Mouse (Mus musculus): ENCODE data around the gene Hsdl2.
"Not testable (repeated sequence)": the region's sequence is repeated elsewhere in the genome, so short reads cannot be mapped to it uniquely, and the experiment has no call there.

Gene Hsdl2

DNA sequence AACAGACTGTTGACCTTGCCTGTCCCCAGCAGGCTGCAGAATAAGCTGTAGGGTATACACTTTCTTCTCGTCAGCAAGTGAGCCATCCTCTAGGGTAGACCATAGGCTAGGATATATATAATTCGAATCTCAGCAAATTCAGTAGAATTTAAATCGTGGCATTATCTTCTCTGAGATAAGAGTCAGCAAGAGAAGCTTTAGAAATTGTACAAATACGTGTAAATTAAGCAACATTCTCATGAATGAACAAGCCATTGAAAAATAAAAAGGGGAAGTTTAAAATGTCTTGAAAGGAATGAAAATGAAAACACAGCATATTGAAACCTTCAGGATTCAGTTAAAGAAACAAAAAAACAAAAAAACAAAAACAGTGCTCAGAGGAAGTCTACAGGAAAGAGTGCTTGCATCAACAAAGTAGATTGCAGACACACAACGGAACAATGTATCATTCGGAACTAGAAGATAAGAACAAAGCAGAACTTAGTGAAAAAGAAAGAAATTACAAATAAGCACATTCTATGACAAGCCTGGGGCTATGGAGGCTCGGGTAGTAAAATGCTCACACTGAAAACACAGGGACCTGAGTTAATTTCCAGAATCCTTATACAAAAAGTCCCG, 15.7 kb upstream of the Hsdl2 start:
- DNase-seq: no peak

DNA sequence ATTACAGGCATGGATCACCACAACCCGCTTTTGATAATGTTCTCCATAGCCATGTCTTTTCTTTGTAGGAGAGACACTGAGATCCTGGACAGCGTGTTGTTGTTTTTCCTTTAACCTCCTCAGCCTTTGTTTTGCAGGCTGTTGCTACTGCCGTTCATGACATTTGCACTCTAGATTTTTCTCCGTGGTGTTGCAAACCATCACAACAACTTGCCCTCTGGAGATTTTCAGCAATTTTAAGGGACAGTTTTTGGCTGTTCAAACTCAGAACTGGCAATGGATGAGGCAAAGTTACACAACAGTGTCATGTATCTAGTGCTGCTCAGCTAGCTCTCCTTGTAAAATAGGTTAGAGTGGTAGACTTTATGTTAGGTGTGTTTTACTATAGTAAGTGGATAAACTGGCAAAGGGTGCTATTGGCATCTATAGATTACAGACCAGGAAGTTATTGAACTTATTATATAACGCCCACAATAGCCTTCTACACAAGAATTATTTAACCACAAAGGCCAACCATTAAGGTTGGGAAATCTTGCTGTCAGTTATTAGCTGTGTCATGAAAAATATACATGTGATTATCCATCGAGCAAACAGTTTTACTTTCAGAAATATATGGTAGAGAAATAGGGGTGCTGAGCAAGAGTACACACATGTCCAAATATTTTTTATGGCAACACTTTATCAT, 13.6 kb upstream of the Hsdl2 start:
- no peak for DNase-seq

DNA sequence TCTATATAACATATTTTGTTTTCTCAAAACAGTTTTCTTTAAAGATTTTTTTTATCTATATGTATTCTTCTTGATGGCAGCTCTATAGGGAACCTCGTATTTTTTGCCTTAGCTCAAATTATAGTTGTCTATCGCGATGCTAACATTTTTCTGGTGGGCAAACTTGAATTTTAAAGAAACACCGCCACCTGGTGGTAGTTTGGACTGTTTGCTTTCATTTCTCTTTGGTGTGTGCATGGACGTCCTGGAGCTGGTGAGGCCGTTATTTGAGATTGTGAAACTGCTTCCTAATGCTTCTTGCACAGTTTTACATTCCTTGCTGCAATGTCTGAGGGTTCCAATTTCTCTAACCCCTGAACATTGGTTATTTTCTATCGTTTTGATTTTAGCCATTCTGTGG, 11.8 kb upstream of the Hsdl2 start:
- DNase-seq: peak; percentile 65 to 74

DNA sequence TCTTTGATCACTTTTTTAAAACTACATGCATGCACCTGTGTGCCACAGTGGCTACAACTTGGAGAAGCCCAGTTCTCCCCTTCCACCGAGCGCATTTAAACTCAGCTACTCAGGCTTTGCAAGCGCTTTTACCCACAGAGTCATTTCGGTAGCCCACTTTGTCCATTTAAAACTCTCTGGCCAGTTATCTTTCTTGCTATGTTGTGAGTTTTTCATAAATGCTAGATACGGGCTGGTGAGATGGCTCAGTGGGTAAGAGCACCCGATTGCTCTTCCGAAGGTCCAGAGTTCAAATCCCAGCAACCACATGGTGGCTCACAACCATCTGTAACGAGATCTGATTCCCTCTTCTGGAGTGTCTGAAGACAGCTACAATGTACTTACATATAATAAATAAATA, 10.8 kb upstream of the Hsdl2 start:
- not testable (repeated sequence) for DNase-seq

DNA sequence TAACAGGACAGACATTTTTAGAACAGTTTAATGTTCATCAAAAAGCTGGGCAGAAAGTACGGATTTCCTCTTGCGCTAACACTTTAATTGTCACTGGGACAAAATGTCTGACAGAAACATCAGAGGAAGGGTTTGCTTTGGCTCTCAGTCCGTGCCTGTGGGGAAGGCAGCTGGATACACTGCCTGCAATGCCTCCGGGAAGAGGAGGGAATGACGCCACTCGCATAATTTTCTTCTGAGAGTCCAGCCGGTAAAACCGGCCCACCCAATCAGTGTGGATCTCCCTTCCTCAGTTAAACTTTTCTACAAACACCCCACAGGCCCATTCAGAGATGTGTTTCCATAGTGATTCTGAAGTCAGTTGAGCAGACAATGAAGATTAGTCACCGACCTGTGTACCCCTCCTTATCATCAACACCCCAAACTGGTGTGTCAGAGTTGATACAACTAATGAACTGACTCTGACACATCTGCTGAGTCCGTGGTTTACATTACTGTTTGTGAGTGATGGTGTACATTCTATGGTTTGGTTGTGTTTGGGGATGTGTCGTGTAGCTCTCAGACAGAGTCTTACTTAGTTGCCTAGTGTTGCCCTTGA, 8.7 kb upstream of the Hsdl2 start:
- no peak for DNase-seq

DNA sequence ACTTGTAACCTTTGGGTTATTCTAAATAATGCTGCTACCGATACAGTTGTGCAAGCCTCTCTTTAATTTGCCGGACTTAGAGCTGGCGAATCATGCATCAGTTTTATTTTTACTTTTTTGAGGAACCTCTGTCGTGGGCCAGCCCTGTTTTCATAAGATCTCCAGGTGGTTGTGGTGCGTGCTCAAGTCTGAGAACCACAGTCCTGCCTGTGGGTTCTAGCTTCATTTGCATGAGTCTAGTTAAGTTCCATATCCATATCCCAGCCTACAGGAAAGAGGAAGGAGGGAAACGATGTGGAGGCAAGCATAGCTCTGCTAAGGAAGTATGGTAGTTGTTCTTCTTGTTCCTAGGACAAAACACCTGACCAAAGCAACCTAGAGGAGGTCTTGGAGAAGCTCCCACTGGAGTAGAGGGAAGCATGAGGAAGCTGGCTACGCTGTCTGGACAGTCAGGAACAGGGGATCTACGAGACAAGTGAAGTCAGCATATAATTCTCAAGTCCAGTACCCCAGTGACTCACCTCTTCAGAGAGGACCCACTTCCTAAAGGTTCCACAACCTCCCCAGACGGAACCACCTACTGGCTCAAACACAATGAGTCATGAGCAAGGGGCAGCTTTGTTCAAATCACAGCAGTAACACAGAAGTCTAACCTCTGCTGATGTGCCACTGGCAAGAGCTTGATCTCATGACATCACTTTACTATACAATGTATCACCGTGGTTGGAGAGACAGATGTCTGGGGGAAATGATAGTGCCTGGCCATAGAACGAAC, 6.0 kb upstream of the Hsdl2 start:
- no peak for DNase-seq

DNA sequence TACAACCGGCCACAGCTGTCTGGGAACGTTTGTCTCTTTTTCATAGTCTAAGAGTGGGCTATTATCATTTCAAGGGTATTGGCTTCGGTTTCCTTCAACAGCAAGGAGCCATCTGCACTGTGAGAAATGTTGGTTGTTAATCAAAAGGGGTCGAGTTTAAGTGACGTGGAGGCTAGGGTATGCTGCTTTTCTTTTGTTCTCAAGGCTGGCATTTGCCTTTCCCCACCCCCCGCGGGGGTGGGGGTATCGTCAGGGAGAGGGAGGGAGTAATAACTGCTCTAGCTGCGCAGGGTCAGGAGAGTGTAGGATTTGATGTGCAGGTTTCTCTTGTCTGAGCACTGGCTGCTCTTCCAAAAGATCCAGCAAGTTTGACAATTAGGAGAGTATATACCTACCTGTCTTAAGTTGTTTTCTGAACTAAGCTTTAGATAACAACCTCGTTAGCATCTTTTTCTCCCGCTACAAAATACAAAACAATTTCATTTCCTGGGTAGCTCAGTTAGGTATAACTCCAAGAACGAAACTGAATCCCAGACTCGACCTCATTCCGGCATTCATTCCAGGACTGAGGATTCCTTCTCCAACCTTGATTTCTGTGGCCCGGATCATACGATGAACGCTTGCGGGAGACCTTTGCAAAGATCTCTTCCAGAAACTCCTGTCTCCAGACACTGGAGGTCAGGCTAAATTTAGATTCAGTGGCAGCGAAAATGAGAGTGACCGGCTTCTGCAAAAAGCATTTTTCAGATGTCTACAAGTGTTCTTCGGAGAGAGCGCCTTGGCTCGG, 675 bp upstream of the Hsdl2 start:
- DNase-seq: no peak

DNA sequence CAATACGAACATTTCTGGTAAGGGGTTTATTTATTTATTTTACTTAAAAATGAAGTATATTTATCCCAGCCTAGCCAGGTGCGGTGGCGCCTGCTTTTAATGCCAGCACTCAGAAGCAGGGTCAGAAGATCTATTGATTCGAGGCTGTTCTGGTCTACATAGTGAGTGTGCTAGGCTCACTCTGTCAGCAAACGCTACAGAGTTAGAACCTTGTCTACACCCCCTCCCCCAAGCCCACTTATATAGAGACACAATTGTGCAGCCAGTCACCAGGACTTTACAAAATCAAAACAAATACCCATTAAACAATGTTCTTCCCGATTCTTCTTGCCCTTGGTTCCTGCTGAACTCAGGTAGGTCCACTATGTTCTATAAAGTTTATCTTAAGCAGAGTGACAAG, 823 bp downstream of the Hsdl2 start:
- DNase-seq: no peak

DNA sequence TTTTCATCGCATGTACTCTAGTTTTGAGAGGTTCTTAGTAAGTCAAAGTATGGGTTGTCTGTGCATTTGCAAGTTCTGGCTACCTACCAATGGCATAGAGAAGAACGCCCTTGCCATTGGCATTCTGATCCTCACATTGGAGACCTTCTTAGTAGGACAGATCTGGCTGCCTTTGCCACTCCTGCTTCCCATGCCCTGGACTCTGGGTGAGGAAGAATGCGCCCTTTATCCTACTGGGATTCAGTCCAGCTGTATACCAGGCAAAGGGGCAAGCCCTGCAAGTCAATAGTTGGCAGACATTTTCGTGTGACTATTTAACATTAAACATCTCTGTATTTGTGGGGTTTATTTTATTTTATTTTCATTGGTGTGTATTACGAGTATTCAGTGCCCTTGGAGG, 3.7 kb downstream of the Hsdl2 start:
- DNase-seq: peak; percentile 82 to 86

DNA sequence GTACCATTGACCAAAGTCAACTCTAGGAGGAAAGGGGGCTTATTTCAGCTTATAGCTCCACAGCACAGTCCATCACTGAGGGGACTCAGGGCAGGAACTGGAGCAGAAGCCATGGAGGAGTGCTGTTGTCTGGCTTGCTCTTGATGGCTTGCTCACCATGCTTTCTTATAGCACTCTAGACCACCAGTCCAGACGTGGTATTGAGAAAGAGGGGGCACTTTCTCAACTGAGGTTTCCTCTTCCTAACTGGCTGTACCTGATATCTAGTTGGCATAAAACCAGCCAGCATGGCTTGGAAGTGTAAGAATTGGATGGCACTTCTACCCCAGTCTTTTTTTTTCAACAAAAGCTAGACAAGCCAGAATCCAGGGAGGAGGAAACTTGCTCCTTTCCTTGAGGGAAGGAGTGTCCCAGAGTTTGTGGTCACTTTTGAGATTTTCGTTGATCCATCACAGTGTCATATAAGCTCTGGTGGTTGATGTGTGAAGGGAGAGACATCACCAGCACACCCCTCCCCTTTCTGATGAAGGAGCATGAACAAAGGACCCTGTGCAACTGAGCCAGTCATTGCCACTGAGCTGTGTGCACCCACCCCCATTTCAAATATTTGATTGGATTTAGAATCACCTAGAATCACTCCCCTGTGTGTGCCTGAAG, 6.0 kb downstream of the Hsdl2 start:
- DNase-seq: no peak

DNA sequence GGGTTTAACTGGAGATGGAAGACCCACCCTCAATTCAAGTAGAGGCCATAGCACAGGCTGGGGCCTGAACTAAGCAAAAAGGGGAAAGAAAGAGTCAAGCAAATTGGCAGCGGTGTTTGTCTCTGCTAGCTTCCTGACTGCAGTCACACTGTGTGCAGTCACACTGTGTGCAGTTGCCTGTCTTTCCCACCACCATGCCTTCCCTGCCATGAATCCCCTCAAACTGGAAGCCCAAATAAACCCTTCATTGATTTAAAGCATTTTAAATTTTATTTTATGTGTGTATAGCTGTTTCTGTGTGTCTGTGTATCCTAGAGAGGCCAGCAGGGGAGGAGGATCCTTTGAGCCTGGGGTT, 6.5 kb downstream of the Hsdl2 start:
- DNase-seq: no peak

DNA sequence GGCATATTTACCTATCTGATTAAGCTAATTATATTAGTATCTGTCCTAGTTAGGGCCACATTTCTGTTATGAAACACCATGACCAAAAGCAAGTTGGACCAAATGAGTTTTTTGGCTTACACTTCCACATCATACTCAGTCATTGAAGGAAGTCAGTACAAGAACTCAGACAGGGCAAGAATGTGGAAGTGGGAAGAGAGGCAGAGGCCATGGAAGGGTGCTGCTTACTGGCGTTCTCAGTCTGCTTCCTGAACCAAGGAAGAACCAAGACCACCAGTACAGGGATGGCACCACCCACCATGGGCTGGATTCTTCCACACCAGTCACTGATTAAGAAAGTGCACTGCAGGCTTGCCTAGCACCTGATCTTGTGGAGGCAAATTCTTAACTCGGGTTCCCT, 13.3 kb downstream of the Hsdl2 start:
- DNase-seq: no peak

DNA sequence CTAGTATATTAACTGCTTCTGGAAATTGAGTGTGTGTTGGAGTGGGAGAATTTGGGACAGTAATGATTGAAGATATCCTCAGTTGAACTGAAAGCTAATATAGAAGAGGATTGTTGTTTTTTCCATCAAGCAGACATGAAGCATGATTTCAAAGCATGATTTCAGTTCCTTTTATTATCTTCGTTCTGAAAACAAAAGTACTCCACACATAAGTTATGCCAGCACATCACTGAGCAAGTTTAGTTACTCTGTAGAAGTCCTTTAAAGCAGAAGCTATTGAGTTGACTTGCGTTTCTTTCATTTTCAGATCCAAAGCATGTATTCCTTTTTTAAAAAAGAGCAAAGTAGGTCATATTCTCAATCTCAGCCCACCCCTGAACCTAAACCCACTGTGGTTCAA, 15.2 kb downstream of the Hsdl2 start:
- no peak for DNase-seq

DNA sequence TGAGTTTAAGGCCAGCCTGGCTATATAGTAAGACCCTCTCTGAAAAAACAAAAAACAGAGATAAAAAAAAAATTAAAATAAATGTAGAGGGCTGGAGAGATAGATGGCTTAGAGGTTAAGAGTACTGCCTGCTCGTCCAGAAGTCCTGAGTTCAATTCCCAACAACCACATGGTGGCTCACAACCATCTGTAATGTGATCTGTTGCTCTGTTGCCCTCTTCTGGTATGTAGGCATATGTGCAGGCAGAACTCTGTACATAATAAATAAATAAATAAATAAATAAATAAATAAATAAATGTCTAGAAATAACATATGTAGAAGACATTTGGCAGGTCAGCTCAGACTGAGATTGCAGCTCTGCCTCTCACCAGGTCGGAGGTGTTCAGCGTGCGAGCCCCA, 21.3 kb downstream of the Hsdl2 start:
- DNase-seq: no peak

DNA sequence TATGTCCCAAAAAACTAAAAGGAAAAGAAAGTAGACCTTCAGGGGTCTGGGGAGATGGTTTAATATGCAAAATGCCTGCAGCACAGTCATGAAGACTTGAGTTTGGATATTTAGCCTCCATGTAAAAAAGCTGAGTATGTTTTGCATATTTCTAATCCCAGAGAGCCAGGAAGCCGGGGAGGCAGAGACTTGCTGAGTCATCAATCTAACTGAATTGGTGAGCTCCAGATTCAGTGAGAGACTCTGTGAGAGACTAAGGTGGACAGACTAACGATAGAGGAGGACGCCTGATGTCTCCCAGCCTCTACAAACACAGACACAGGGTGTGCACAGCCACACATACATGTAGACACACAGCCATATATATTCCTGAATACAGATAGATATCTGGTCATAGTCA, 23.5 kb downstream of the Hsdl2 start:
- DNase-seq: no peak

DNA sequence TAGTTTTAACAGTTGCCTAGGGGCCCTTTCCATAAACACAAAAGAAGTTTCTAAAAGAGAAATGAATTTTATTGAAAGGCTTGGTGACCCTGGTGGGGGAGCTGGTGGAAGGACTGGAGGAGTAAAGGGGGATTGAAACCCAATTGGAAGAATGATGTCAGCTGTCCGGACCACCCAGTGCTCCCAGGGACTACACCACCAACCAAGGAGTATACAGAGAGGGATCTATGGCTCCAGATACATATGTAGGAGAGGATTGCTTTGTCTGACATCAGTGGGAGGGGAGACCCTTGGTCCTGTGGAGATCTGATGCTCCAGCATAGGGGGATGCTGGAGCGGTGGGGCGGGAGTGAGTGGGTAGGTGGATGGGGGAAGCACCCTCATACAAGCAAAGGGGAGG, 24.1 kb downstream of the Hsdl2 start:
- DNase-seq: no peak

DNA sequence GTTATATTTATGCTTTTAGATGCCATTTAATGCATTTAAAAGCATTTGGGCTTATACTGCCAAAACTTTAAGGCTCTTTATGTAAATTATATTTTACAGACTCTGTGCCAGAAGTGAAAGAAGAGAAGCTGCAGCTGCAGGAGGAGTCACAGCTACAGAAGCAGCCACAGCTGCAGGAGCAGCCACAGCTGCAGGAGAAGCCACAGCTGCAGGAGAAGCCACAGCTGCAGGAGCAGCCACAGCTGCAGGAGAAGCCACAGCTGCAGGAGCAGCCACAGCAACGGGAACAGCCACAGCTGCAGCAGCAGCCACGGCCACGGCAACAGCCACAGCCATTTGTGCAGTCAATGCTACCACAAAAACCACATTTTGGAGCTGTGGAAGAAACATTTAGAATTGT, 29.0 kb downstream of the Hsdl2 start:
- DNase-seq: no peak

DNA sequence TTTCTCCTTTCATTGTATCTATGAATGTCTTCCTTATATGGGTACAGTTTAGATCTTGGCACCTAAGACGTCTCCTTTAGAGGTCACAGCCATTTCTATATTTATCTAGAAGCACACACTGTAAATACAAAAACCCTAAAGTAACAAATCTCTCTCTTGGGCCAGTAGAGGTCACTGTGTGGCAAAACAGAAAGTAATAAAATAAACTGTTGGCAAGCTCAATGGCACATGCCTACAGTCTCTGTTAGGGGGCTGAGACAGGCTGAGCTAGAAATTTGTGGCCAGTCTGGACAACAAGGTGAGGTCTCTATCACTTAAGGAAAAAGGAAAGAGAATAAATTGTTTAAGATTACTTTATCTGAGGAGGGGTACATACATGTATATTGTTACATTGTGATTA, 33.6 kb downstream of the Hsdl2 start:
- peak; percentile 23 to 46 for DNase-seq

DNA sequence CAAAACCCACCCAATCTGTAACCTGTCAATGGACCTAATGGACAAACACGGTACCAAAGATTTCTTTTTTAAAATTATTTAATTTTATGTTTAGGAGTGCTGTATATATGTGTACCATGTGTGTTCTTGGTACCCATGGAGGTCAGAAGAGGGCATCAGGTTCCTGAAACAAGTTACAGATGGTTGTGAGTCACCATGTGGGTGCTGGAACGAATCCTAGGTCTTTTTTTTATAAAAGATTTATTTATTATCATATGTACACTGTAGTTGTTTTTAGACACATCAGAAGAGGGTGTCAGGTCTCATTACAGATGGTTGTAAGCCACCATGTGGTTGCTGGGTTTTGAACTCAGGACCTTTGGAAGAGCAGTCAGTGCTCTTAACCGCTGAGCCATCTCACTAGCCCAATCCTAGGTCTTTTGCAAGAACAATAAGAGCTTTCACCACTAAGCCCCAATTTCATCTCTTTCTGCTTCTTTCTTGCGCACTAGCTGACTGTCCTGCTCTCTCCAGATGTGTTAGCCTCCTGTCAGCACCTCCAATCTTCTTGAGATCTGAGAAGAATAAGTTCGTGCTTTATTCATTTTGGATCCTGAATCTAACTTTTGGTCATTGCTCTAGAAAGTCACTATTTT, 38.4 kb downstream of the Hsdl2 start:
- DNase-seq: no peak

DNA sequence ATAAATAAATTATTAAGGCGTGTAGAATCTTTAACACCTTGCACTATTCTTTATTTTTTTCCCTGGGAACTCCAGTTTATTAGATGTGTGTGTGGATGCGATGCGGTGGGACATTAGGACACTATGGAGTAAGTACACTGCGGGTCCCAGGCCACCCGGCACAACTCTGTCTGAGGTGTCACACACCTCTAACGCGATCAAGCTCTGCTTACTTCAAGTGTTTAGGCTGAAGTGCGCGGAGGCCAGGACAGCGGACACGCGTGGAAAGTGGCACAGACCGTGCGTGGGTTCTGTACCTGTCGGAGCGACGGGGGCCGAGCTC, 44.3 kb downstream of the Hsdl2 start:
- no peak for DNase-seq

DNA sequence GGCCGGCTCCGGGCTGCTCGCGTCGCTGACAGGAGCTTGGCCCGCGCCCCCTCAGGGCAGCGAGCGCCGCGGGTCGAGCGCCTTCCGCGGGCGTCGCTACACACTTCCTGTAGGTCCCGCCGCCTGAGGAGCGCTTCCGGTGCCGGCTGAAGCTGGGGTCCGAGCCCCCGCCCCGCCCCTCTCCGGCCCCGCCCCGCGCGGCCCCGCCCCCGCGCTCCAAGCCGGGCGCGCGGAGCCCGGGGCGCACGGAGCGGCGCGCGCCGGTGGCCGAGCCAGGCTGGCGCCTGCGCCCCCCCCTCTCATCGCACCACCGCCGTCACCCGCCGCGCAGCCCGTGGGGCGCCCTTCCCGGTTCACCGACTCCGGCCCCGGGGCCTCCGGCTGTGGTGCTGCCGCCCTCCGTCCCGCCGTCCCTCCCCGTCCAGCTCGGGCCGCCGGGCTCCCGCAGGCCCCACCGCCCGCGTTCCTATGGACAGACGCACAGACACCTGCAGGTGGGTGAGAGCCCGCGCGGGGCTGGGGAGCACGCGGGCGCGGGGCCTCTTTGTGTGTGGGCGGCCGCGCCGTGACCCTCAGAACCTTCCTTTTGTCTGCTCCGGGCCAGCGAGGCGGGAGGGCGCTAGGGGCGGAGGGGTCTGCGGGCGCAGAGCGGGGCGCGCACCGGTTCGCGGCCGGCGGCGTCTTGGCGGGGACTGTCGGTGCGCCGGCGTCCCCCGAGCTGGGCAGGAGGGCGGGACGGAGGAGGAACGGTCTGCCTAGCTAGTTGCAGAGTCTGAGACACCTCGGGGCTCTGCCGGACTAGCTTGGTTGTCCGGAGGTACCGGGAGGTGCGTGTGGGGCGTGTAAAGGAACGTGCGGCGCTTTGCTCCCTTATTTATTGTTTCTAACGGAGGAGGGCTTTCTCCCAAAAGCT, 44.9 kb downstream of the Hsdl2 start, which contains the start of gene E130308A19Rik:
TSS of gene E130308A19Rik (plus strand) at position 214 of the 913 bp plus-strand sequence.
- DNase-seq: peak; percentile 70 to 74
